Mouse (Mus musculus): ENCODE measurements around the gene Echdc2.

Echdc2 gene

GRCm38 (mm10) chr4:108199236-108199635 lies 34.0 kb downstream of the Echdc2 start:
- DNase-seq (ENCODE audit: low read depth in 1 of 2, low spot score in 2 of 2): no peak

GRCm38 (mm10) chr4:108204629-108205028 lies 39.4 kb downstream of the Echdc2 start:
- DNase-seq (ENCODE audit: low read depth in 1 of 2, low spot score in 2 of 2): no peak

- DNase-seq (ENCODE audit: low read depth in 1 of 2, low spot score in 2 of 2): no peak
Measured at GRCm38 (mm10) chr4:108213023-108213422, 47.8 kb downstream of the Echdc2 start.

GRCm38 (mm10) chr4:108217332-108218179 lies 52.3 kb downstream of the Echdc2 start, which contains the start of gene Zyg11a:
Gene Zyg11a, minus strand, starts transcription at chr4:108218048.
- DNase-seq (ENCODE audit: low read depth in 1 of 2, low spot score in 2 of 2): no peak

- DNase-seq (ENCODE audit: low read depth in 1 of 2, low spot score in 2 of 2): no peak
Measured at GRCm38 (mm10) chr4:108219019-108219418, 53.8 kb downstream of the Echdc2 start.

- DNase-seq (ENCODE audit: low read depth in 1 of 2, low spot score in 2 of 2): no peak
Measured at GRCm38 (mm10) chr4:108222507-108222906, 57.3 kb downstream of the Echdc2 start.

- DNase-seq (ENCODE audit: low read depth in 1 of 2, low spot score in 2 of 2): no peak
Measured at GRCm38 (mm10) chr4:108225341-108225872, 60.2 kb downstream of the Echdc2 start.

All from monocyte, adult 2 months (primary cell).